Mouse (Mus musculus): ENCODE measurements around the gene Inpp5e. TPM values are rescaled to one million over a fixed set of nuclear protein-coding genes. Genes with fewer than 3 reads are reported as not detected.
A peak's percentile ranks its signal among the peaks of the same experiment; 100 is the strongest.
"Not testable (repeated sequence)": the region's sequence is repeated elsewhere in the genome, so short reads cannot be mapped to it uniquely, and the experiment has no call there.

Inpp5e gene
- polyA plus RNA-seq, 1 experiment from 2014 or later = 20.3 TPM

DNA sequence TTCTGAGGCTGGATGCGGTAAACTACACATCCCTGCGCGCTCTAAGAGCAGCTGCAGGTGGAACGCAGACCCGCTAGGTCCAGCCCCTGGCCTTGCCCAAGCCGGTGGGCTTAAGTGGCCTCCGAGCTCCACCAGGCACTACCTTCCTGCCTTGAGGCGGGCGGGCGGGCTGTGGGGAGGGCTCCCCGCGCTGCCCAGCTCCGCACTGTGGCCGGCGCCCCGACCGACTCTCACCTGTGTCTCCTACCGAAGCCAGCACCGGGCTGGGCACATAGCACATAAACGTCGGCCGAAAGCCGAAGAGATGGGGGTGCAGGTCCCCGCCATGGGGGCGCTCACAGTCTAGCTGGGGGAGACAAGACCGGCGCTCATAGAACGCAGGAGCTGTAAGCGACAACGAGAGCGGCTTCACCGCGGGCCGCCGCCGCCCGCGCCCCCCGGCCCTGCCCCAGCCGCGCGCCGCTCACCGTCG is 20.3 kb downstream of the Inpp5e start:
- Histone ChIP-seq H3K9ac (peak overlapping the region; percentile 90), H3K4me1 (peaks cover 19% of the 10 kb centered on the region), H3K9me3 (no peaks in the 10 kb centered on the region), H3K4me2 (peak overlapping the region; percentile 94), H3K27ac (peak overlapping the region; percentile 42; the same call in 1 of the 2 replicates), H3K4me3 (peak overlapping the region; percentile 76), H3K36me3 (peaks cover 72% of the 10 kb centered on the region), H3K27me3 (no peaks in the 10 kb centered on the region)
- peak; percentile 53; the same call in 1 of the 2 replicates for ATAC-seq (ENCODE audit: borderline replicate concordance, extremely low read depth, low FRiP score, low TSS enrichment)
- WGBS = under 1% methylated on average over 34 of the region's 45 CpGs

DNA sequence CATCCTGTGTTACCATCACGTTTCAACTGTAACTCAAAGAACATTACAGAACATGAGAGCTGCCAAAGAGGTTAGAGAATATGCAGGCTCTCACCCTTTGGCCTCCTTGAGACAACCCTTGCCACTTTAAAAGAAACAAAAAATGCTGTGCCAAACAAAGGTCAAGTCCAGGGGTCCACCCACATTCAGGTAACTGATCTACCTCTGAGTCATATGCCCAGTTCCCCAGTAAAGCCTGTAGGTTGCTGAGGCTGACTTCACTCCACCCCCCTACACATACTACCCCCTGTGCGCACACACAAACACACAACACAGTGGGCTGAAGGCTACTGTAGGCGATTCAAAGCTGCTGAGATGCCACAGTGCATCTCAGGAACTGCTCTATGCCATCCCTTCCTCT is 21.3 kb downstream of the Inpp5e start:
- Histone ChIP-seq H3K9me3 (no peaks in the 10 kb centered on the region), H3K9ac (peak overlapping the region; percentile 90; the same call in 1 of the 2 replicates), H3K4me1 (peaks cover 19% of the 10 kb centered on the region), H3K27ac (no peak overlapping the region), H3K27me3 (no peaks in the 10 kb centered on the region), H3K4me2 (peak overlapping the region; percentile 94), H3K36me3 (peaks cover 72% of the 10 kb centered on the region), H3K4me3 (peak overlapping the region; percentile 76)
- WGBS = 75% methylated on average over 3 of the region's 3 CpGs
- no peak for ATAC-seq (ENCODE audit: borderline replicate concordance, extremely low read depth, low FRiP score, low TSS enrichment)

DNA sequence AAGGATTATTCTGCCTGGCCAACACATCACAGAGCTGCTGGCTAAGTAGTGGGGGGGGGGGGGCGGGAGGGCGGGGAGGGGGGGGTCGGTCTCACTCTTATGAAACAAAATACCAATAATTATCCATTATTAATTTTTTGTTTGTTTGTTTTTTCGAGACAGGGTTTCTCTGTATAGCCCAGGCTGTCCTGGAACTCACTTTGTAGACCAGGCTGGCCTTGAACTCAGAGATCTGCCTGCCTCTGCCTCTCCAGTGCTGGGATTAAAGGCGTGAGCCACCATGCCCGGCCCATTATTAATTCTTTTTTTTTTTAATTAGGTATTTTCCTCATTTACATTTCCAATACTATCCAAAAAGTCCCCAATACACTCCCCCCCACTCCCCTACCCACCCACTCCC is 28.1 kb downstream of the Inpp5e start:
- 20% methylated on average over 6 of the region's 6 CpGs for WGBS
- H3K27ac ChIP-seq = 0 out of 2 replicates have a peak overlapping the region, but pooled peaks have one; percentile 25
- H3K9ac ChIP-seq = peak overlapping the region; percentile 71; the same call in 1 of the 2 replicates
- peak overlapping the region; percentile 78 for H3K4me3 ChIP-seq
- H3K27me3 ChIP-seq; H3K9me3 ChIP-seq; H3K4me1 ChIP-seq; ATAC-seq (ENCODE audit: borderline replicate concordance, extremely low read depth, low FRiP score, low TSS enrichment): not testable (repeated sequence)
- peaks cover 67% of the 10 kb centered on the region for H3K36me3 ChIP-seq
- peak overlapping the region; percentile 89 for H3K4me2 ChIP-seq

DNA sequence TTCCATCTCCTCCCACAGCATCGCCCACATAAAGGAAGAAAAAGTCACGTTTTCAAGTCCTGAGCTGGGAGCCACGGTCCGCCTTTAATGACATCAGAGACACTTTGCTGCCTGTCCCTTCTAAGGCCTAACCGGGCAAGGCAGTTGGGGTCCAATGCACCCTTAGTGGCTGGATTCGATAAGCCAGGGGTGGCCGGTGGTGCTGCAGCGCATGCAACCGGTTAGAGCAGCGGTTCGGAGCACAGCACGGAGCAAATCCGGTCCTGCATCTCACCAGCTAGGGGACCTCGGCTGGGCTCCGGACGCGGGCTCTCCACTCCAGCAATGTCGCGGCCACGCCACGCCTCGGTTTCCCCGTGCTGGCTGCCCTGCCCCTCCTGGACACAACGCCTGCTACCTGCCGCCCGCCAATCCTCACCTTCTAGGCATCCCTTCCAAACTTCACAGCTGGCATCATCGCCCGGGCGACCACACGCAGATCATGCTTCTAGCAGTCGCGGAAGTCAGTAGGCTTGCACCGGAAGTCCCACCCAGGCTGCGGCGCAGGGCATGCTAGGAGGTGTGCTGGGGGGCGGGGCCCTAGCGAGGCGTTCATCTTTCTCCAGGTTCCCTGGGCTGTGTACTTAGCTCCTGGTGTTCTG is 28.8 kb downstream of the Inpp5e start, which contains the start of gene Snapc4:
TSS of gene Snapc4 (minus strand) at position 523 of the 641 bp plus-strand sequence.
- H3K4me2 ChIP-seq = peak within 1 kb of the TSS; percentile 89
- peak; percentile 95 for ATAC-seq (ENCODE audit: borderline replicate concordance, extremely low read depth, low FRiP score, low TSS enrichment)
- no peaks in the 10 kb centered on the region for H3K27me3 ChIP-seq
- H3K9ac ChIP-seq = peak within 1 kb of the TSS; percentile 71
- H3K9me3 ChIP-seq = no peaks in the 10 kb centered on the region
- peak within 1 kb of the TSS; percentile 25; the same call in 1 of the 2 replicates for H3K27ac ChIP-seq
- peaks cover 67% of the 10 kb centered on the region for H3K36me3 ChIP-seq
- H3K4me3 ChIP-seq = peak within 1 kb of the TSS; percentile 78
- WGBS = under 1% methylated on average over 38 of the region's 38 CpGs
- peaks cover 4% of the 10 kb centered on the region for H3K4me1 ChIP-seq

DNA sequence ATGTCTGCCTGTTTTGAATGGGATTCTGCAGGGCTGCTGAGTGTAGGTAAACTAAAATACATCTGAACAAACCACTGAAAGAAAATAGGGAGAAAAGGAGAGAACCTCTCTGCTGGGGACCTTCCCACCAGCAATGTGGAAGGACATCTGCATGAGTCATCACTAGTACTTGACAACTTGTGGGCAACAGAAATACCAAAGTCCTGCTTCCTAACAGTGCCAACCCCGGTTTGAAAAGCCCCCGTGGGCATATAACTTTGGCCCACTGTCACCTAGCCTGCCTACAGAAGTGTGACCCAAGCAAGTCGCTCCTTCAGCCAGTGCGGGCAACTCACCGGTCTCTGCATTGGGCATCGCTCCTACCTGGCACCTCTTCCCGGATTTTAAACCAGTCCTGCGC is 36.6 kb downstream of the Inpp5e start:
- 94% methylated on average over 8 of the region's 8 CpGs for WGBS
- ATAC-seq (ENCODE audit: borderline replicate concordance, extremely low read depth, low FRiP score, low TSS enrichment) = no peak

DNA sequence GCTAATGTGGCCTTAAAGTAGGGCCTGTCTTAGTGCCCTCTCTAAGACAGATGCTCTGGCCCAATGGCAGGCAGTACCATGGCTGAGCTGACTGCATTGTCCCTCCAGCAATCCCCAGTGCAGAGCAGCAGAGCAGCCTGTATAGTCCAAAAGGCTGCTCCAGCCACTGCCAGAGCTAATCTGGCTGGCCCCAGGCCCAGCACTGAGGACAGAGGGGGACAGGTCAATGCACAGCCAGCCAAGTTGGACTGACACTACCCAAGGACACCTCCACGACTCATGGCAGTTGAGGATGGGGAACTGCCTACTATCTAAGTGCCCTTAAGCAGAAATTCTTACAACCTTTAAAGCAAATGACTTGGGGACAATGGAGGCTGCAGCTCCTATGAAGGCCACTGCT is 40.4 kb downstream of the Inpp5e start:
- H3K27me3 ChIP-seq = no peaks in the 10 kb centered on the region
- H3K9me3 ChIP-seq = no peaks in the 10 kb centered on the region
- ATAC-seq (ENCODE audit: borderline replicate concordance, extremely low read depth, low FRiP score, low TSS enrichment) = no peak
- H3K36me3 ChIP-seq = peaks cover 87% of the 10 kb centered on the region
- no peak overlapping the region for H3K4me3 ChIP-seq
- peaks cover 14% of the 10 kb centered on the region for H3K4me1 ChIP-seq
- no peak overlapping the region for H3K4me2 ChIP-seq
- no peak overlapping the region for H3K27ac ChIP-seq
- 85% methylated on average over 1 of the region's 1 CpGs for WGBS
- no peak overlapping the region for H3K9ac ChIP-seq

More for the DNA sequence above, 36.6 kb downstream of the Inpp5e start:
- H3K4me1 ChIP-seq = no peaks in the 10 kb centered on the region
- H3K9me3 ChIP-seq = no peaks in the 10 kb centered on the region
- no peak overlapping the region for H3K4me2 ChIP-seq
- H3K27ac ChIP-seq = no peak overlapping the region
- H3K9ac ChIP-seq = no peak overlapping the region
- H3K36me3 ChIP-seq = peaks cover 95% of the 10 kb centered on the region
- H3K27me3 ChIP-seq = no peaks in the 10 kb centered on the region
- no peak overlapping the region for H3K4me3 ChIP-seq

DNA sequence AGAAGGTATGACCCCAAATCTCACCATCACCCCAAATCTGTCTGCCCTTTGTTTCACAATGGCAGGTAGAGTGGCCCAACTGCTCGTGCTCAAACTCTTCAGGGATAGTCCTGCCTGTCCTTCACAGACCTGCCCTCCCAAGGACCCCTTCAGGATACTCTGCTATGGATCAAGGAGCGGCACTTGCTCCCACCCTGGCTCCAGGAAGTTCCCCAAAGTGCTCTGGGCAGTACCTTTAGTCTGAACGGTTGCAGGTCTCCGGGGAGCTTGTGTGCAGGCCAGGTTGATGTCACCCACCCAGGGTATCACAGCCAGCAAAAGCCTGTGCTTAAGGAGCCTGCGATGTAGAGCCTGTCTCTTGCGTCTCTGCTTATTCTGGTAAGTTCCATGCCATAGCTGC is 41.1 kb downstream of the Inpp5e start:
- Histone ChIP-seq H3K4me3 (no peak overlapping the region), H3K9me3 (no peaks in the 10 kb centered on the region), H3K27me3 (no peaks in the 10 kb centered on the region), H3K27ac (no peak overlapping the region), H3K36me3 (peaks cover 82% of the 10 kb centered on the region), H3K9ac (no peak overlapping the region), H3K4me2 (no peak overlapping the region), H3K4me1 (peaks cover 14% of the 10 kb centered on the region)
- ATAC-seq (ENCODE audit: borderline replicate concordance, extremely low read depth, low FRiP score, low TSS enrichment) = no peak
- WGBS = 91% methylated on average over 6 of the region's 6 CpGs

DNA sequence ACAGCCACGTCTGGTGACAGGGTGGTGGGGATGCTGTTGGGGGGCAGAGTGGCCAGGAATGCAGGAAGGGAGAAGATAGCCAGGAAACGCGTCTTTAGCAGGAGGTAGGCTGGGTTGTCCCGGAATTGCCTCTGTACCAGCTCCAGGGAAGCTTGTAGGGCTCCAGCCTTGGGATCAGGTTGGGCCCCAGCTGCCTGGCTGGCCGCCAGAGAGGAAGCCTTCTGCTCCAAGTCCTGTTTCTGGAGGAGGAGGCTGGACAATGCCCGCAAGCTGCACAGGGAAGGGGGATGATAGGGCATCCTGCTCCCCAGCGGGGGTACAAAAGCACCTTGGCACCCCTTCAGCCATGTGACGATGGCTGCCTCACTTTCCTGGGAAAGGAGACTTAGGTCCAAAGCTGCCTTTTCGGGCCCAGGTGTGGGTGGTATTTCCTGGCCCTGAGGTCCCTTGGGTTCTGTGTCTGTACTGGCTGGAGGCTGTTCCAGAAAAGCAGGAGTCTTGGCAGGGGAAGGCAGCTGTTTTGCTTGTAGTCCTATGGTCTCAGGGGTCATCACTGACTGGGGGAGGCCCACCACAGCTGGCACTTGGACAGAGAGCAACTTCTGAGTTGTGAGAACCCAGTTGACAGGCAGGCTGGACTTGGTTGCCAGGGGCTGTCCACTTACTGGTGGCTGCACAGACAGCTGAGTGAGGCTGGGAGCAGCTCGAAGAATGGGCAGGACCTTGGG is 44.1 kb downstream of the Inpp5e start:
- Histone ChIP-seq H3K27me3 (no peaks in the 10 kb centered on the region), H3K9ac (no peak overlapping the region), H3K4me1 (peaks cover 14% of the 10 kb centered on the region), H3K27ac (peak overlapping the region; percentile 48), H3K36me3 (peaks cover 56% of the 10 kb centered on the region), H3K9me3 (no peaks in the 10 kb centered on the region), H3K4me3 (no peak overlapping the region), H3K4me2 (no peak overlapping the region)
- ATAC-seq (ENCODE audit: borderline replicate concordance, extremely low read depth, low FRiP score, low TSS enrichment) = peak; percentile 50; the same call in 1 of the 2 replicates
- WGBS = 59% methylated on average over 10 of the region's 10 CpGs

DNA sequence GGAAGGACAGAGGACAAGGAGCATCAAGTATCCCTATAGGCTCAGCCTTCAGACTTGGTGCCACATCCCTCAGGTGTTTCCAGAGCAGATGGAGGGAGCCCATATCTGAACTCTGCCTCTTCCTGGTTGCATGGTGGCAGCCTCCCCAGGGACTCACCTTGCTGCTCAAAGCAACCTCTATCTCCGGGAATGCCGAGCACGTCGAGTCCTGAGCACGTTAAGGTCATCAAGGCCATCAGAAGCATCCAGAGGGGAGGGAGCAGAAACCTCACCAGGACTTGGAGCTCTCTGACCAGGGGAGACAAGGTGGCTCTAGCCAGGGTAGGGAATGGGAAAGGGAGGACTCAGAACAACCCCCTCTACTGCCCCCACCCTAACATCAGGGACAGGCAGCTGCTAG is 45.5 kb downstream of the Inpp5e start:
- no peaks in the 10 kb centered on the region for H3K9me3 ChIP-seq
- no peak overlapping the region for H3K4me2 ChIP-seq
- 46% methylated on average over 5 of the region's 5 CpGs for WGBS
- no peaks in the 10 kb centered on the region for H3K27me3 ChIP-seq
- ATAC-seq (ENCODE audit: borderline replicate concordance, extremely low read depth, low FRiP score, low TSS enrichment) = no peak
- H3K27ac ChIP-seq = no peak overlapping the region
- H3K36me3 ChIP-seq = peaks cover 42% of the 10 kb centered on the region
- H3K9ac ChIP-seq = no peak overlapping the region
- H3K4me3 ChIP-seq = no peak overlapping the region
- peaks cover 14% of the 10 kb centered on the region for H3K4me1 ChIP-seq

DNA sequence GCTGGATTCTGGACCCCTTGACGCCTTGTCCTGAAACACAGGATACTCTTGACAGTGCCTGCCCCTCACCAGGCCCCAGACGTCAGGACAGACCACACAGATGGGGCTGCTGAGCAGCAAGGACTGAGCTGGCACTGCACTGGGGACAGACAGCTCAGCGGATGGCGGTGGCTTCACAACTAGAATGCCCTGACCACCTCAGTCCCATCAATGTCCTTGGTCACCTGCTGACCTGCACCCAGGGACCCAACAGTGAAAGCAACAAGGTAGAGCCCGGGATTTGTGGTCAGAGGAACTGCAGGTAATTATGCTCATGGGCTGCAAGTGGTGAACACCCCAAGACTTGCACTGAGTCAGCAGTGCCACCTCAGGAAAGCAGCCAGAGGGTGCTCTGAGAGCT is 46.0 kb downstream of the Inpp5e start:
- H3K4me1 ChIP-seq = peaks cover 14% of the 10 kb centered on the region
- no peaks in the 10 kb centered on the region for H3K27me3 ChIP-seq
- peaks cover 37% of the 10 kb centered on the region for H3K36me3 ChIP-seq
- no peak overlapping the region for H3K9ac ChIP-seq
- 78% methylated on average over 5 of the region's 5 CpGs for WGBS
- ATAC-seq (ENCODE audit: borderline replicate concordance, extremely low read depth, low FRiP score, low TSS enrichment) = no peak
- no peaks in the 10 kb centered on the region for H3K9me3 ChIP-seq
- H3K27ac ChIP-seq = no peak overlapping the region
- no peak overlapping the region for H3K4me3 ChIP-seq
- no peak overlapping the region for H3K4me2 ChIP-seq

DNA sequence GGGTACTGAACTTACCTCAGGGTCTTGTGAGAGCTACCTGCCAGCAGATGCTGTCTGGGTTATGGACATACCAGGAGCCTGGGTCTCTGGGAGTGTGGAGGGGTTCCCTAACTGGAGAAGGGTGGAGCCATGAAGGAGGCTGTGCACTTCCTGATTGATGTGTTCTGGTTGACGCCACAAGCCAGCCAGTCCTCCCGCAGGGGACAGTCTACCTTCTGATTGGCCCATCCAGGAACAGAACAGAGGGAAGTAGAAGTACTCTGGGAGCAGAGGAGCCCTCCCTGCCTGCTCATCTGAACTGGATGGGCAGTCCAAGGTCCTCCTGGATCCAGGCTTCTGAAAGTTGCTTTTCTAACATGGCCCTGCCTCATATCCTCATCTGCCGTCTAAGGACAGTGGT is 48.2 kb downstream of the Inpp5e start, which contains the start of gene Card9:
TSS of gene Card9 (minus strand) at position 147 of the 400 bp plus-strand sequence.
- Histone ChIP-seq H3K4me3 (no peak within 1 kb of the TSS), H3K9me3 (no peaks in the 10 kb centered on the region), H3K4me1 (peaks cover 24% of the 10 kb centered on the region), H3K27ac (no peak within 1 kb of the TSS), H3K4me2 (no peak within 1 kb of the TSS), H3K27me3 (no peaks in the 10 kb centered on the region), H3K36me3 (peaks cover 16% of the 10 kb centered on the region), H3K9ac (no peak within 1 kb of the TSS)
- WGBS = 25% methylated on average over 3 of the region's 3 CpGs
- ATAC-seq (ENCODE audit: borderline replicate concordance, extremely low read depth, low FRiP score, low TSS enrichment) = no peak

DNA sequence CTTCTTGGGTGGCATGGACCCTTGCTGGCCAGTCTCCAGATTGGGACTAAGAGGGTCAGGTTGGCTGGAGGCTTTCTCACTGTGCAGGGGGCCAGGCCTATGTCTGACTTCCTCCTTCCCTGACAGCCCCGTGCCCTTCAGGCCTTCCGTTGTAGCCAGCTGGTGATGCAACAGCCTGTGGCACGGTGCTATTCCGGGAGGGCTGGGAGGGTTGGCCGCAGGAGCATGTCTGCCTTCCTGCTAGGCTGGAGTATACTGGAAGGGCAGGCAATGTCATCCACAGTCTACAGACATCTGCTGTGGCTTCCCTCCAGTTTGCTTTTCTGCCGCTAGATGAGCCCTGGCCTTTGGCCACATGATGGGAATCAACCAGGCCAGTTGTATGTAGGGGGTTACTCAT is 49.0 kb downstream of the Inpp5e start:
- Histone ChIP-seq H3K27me3 (no peaks in the 10 kb centered on the region), H3K36me3 (peaks cover 10% of the 10 kb centered on the region; the same call in 1 of the 2 replicates), H3K9me3 (no peaks in the 10 kb centered on the region), H3K4me2 (no peak overlapping the region), H3K4me1 (peaks cover 16% of the 10 kb centered on the region), H3K4me3 (no peak overlapping the region), H3K9ac (no peak overlapping the region), H3K27ac (no peak overlapping the region)
- no peak for ATAC-seq (ENCODE audit: borderline replicate concordance, extremely low read depth, low FRiP score, low TSS enrichment)
- WGBS = 73% methylated on average over 6 of the region's 6 CpGs
